16 mouse cellular contexts compared by ENCODE assay signal in the genomic region with DNA sequence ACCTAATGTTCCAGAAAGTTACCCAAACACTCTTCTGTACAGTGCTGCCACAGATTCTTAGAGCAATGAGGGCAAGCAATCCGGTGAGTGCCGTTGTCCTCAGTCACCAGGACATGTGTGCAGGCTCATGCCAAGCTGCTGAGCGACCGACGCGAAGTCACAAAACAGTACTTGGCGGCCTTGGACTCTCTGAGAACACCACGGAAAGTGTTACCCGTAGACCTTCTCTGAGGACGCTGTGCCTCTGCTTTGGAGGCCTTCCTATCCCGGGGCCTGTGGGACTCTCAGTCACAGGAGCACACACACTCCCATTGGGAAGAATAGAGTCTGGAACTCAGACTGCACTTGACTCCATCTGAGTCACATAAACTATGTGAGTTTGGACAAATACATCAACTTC.
DNase-seq lines count a peak whose midpoint lies in the region; ATAC-seq and TF ChIP-seq lines count a peak whose summit lies in the region.
"Had no signal": no experiment of that assay in that cellular context is flagged by ENCODE, and none has a peak within 500 bp of the region (broad histone marks: within the 10 kb centered on the region; RNA-seq: fewer than 3 reads in every experiment).

No protein-coding gene starts in this region.

- H3K4me1 ChIP-seq in liver, adult 2 months (ENCODE audit: control insufficient read depth, insufficient read depth, low read length): no peaks in the 10 kb centered on the region; the same call in 1 of the 2 replicates
- H3K4me1 ChIP-seq: heart, embryonic 12.5 days; neural tube, embryonic 12.5 days had no signal

- 75% methylated on average over 11 of the region's 11 CpGs for WGBS in liver, adult 2 months

- no peaks in the 10 kb centered on the region for H3K79me2 ChIP-seq in liver, adult 2 months (ENCODE audit: control insufficient read depth, insufficient read depth, low read length)

- no peak overlapping the region for H3K9ac ChIP-seq in liver, adult 2 months (ENCODE audit: low read depth, low read length)
- H3K9ac ChIP-seq: heart, embryonic 12.5 days; hindbrain, embryonic 14.5 days; neural tube, embryonic 12.5 days had no signal

- H3K27me3 ChIP-seq in liver, adult 2 months (ENCODE audit: control insufficient read depth, insufficient read depth, low read length): no peaks in the 10 kb centered on the region
- H3K27me3 ChIP-seq: heart, embryonic 12.5 days; neural tube, embryonic 12.5 days had no signal

- H3K36me3 ChIP-seq in liver, adult 2 months (ENCODE audit: control insufficient read depth, insufficient read depth, low read length): no peaks in the 10 kb centered on the region
- H3K36me3 ChIP-seq: G1E; heart, embryonic 12.5 days; neural tube, embryonic 12.5 days had no signal

- H3K27ac ChIP-seq in liver, adult 2 months (replicated peaks; ENCODE audit: insufficient read depth, low read depth, low read length): peak overlapping the region; percentile 2; the same call in 1 of the 2 replicates
- H3K27ac ChIP-seq: hindbrain, embryonic 14.5 days; macrophage; neural tube, embryonic 12.5 days had no signal

- no peak overlapping the region for H3K4me3 ChIP-seq in liver, adult 2 months (ENCODE audit: insufficient read depth, low read depth, low read length)
- H3K4me3 ChIP-seq: heart, embryonic 12.5 days; neural tube, embryonic 12.5 days had no signal

- no peak for TF ChIP-seq POLR2A in liver, adult 2 months (IDR thresholded peaks at IDR 0.05; ENCODE audit: extremely low read depth, insufficient read depth, low read length)

- no peak for TF ChIP-seq CTCF in liver, adult 2 months (IDR thresholded peaks at IDR 0.05; ENCODE audit: low read depth, low read length)

- DNase-seq in gastrocnemius, postnatal 25 days: peak; percentile 10
- no peak for DNase-seq in gastrocnemius, adult 18-20 months (ENCODE audit: low spot score)
- DNase-seq in liver, adult 2 months (ENCODE audit: extremely low read depth, low read depth, low spot score): no peak
- no peak for DNase-seq in liver
- peak; percentile 47 for DNase-seq in Muller cell, postnatal 12 days (ENCODE audit: inconsistent ontology term)
- peak; percentile 51 for DNase-seq in adrenal gland, postnatal 14 days
- DNase-seq: cerebellum, postnatal 14 days; kidney, adult 8-10 months; midbrain, embryonic 14.5 days; right cerebral cortex, postnatal 14 days had no signal

- no peak for ATAC-seq in activated CD4-positive, CD25-positive, alpha-beta regulatory T cell, adult 4 months

Comparison
In these comparisons a context has a peak if more than half of its experiments do, and no peak if none do; other contexts are left out.
1. DNase-seq: peak in gastrocnemius, postnatal 25 days (single experiment), Muller cell, postnatal 12 days (single experiment) and adrenal gland, postnatal 14 days (single experiment); none in gastrocnemius, adult 18-20 months (single experiment), liver, adult 2 months (single experiment) and liver (single experiment).